ENCODE assay signal across 22 mouse cellular contexts in the genomic region with DNA sequence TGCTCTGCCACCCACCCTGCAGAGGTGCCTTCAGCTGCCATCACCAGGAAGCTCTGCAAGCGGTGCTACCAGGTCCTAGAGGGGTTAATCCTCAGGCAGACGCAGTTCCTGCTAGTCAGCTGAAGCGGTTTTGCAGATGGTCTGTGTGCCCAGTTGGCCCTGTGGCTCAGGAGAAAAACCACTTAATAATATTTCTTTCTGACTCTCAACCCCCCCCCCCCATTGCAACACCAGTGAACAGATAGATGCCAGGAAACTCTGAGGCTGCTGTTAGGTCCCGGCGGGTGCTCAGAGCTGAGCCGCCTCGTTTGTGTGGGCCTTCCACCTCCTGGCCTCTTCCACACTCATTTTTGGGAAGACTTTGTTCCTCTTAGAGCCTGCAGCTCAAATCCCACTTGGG.
DNase-seq lines count a peak whose midpoint lies in the region; ATAC-seq lines count a peak whose summit lies in the region.
"Had no signal": no experiment of that assay in that cellular context is flagged by ENCODE, and none has a peak within 500 bp of the region (broad histone marks: within the 10 kb centered on the region; RNA-seq: fewer than 3 reads in every experiment).

No protein-coding gene starts in this region.

- no peak overlapping the region for H3K9ac ChIP-seq in forebrain, embryonic 16.5 days (replicated peaks; ENCODE audit: low read depth, low read length)
- no peak overlapping the region for H3K9ac ChIP-seq in limb, embryonic 12.5 days (replicated peaks)
- H3K9ac ChIP-seq in forebrain, embryonic 12.5 days = no peak overlapping the region
- H3K9ac ChIP-seq: forebrain, embryonic 15.5 days; hindbrain, embryonic 12.5 days; liver, embryonic 14.5 days; lung, embryonic 15.5 days; midbrain, embryonic 13.5 days; neural tube, embryonic 13.5 days; stomach, embryonic 15.5 days had no signal

- H3K4me2 ChIP-seq in forebrain, embryonic 16.5 days (ENCODE audit: low read length) = no peak overlapping the region
- H3K4me2 ChIP-seq in limb, embryonic 12.5 days = no peak overlapping the region
- no peak overlapping the region for H3K4me2 ChIP-seq in forebrain, embryonic 12.5 days
- H3K4me2 ChIP-seq: forebrain, embryonic 15.5 days; hindbrain, embryonic 12.5 days; lung, embryonic 15.5 days; midbrain, embryonic 13.5 days; neural tube, embryonic 13.5 days; stomach, embryonic 15.5 days had no signal

- no peaks in the 10 kb centered on the region for H3K9me3 ChIP-seq in forebrain, embryonic 10.5 days
- no peaks in the 10 kb centered on the region for H3K9me3 ChIP-seq in forebrain, embryonic 16.5 days (ENCODE audit: control insufficient read depth, low read length)
- no peaks in the 10 kb centered on the region for H3K9me3 ChIP-seq in limb, embryonic 12.5 days
- no peaks in the 10 kb centered on the region for H3K9me3 ChIP-seq in forebrain, embryonic 12.5 days
- H3K9me3 ChIP-seq: forebrain, embryonic 15.5 days; hindbrain, embryonic 12.5 days; lung, embryonic 15.5 days; midbrain, embryonic 13.5 days; neural tube, embryonic 13.5 days; stomach, embryonic 15.5 days had no signal

- H3K4me1 ChIP-seq in forebrain, embryonic 10.5 days = peaks cover 21% of the 10 kb centered on the region
- H3K4me1 ChIP-seq in forebrain, embryonic 16.5 days (replicated peaks; ENCODE audit: control insufficient read depth, insufficient read depth, low read length) = no peaks in the 10 kb centered on the region
- peaks cover 29% of the 10 kb centered on the region for H3K4me1 ChIP-seq in limb, embryonic 12.5 days (replicated peaks)
- peaks cover 9% of the 10 kb centered on the region for H3K4me1 ChIP-seq in forebrain, embryonic 12.5 days
- H3K4me1 ChIP-seq: lung, embryonic 15.5 days had no signal

- no peak for ATAC-seq in forebrain, embryonic 16.5 days
- ATAC-seq in limb, embryonic 12.5 days (ENCODE audit: insufficient number of reproducible peaks, insufficient read depth, low FRiP score, low TSS enrichment, low read depth) = no peak
- no peak for ATAC-seq in forebrain, embryonic 12.5 days (ENCODE audit: low FRiP score)
- ATAC-seq: forebrain, embryonic 15.5 days; midbrain, embryonic 13.5 days had no signal

- WGBS in forebrain, embryonic 10.5 days = 81% methylated on average over 7 of the region's 7 CpGs
- WGBS in forebrain, embryonic 16.5 days = 75% methylated on average over 7 of the region's 7 CpGs
- 63% methylated on average over 7 of the region's 7 CpGs for WGBS in limb, embryonic 12.5 days
- 79% methylated on average over 7 of the region's 7 CpGs for WGBS in forebrain, embryonic 12.5 days

- DNase-seq in forebrain, embryonic 10.5 days (ENCODE audit: extremely low spot score, low spot score) = no peak
- DNase-seq in lung, postnatal 10 days = peak; percentile 21
- no peak for DNase-seq in lung, postnatal 4 days
- no peak for DNase-seq in ovary, postnatal 36 days (ENCODE audit: low spot score)
- no peak for DNase-seq in layer of hippocampus, adult 9-10 months (ENCODE audit: low spot score)
- DNase-seq: cerebellum, adult 11-12 months; cerebellum, postnatal 14 days; kidney, adult 8-10 months; kidney, postnatal 14 days; left cerebral cortex, postnatal 4 days; thymus, adult 18-20 months had no signal

- 0 out of 2 replicates have a peak overlapping the region, but pooled peaks have one; percentile 8 for H3K27ac ChIP-seq in forebrain, embryonic 10.5 days
- H3K27ac ChIP-seq in forebrain, embryonic 16.5 days (ENCODE audit: low read length) = no peak overlapping the region
- 0 out of 2 replicates have a peak overlapping the region, but pooled peaks have one; percentile 57 for H3K27ac ChIP-seq in limb, embryonic 12.5 days
- H3K27ac ChIP-seq in forebrain, embryonic 12.5 days = no peak overlapping the region
- H3K27ac ChIP-seq: forebrain, embryonic 15.5 days; hindbrain, embryonic 12.5 days; layer of hippocampus, adult 2 months; liver, embryonic 14.5 days; lung, embryonic 15.5 days; midbrain, embryonic 13.5 days; neural tube, embryonic 13.5 days; stomach, embryonic 15.5 days had no signal

- H3K36me3 ChIP-seq in forebrain, embryonic 10.5 days (replicated peaks) = no peaks in the 10 kb centered on the region
- no peaks in the 10 kb centered on the region for H3K36me3 ChIP-seq in forebrain, embryonic 16.5 days (ENCODE audit: control insufficient read depth, insufficient read depth)
- no peaks in the 10 kb centered on the region for H3K36me3 ChIP-seq in limb, embryonic 12.5 days
- no peaks in the 10 kb centered on the region for H3K36me3 ChIP-seq in forebrain, embryonic 12.5 days (replicated peaks)
- H3K36me3 ChIP-seq: forebrain, embryonic 15.5 days; hindbrain, embryonic 12.5 days; lung, embryonic 15.5 days; midbrain, embryonic 13.5 days; neural tube, embryonic 13.5 days; stomach, embryonic 15.5 days had no signal

- H3K4me3 ChIP-seq in forebrain, embryonic 10.5 days = no peak overlapping the region
- H3K4me3 ChIP-seq in forebrain, embryonic 16.5 days (replicated peaks; ENCODE audit: low read length) = no peak overlapping the region
- H3K4me3 ChIP-seq in limb, embryonic 12.5 days (replicated peaks) = no peak overlapping the region
- H3K4me3 ChIP-seq in forebrain, embryonic 12.5 days (replicated peaks) = no peak overlapping the region
- H3K4me3 ChIP-seq: forebrain, embryonic 15.5 days; hindbrain, embryonic 12.5 days; layer of hippocampus, adult 2 months; lung, embryonic 15.5 days; midbrain, embryonic 13.5 days; neural tube, embryonic 13.5 days; stomach, embryonic 15.5 days had no signal

- no peaks in the 10 kb centered on the region for H3K27me3 ChIP-seq in forebrain, embryonic 10.5 days (ENCODE audit: poor library complexity, severe bottlenecking)
- no peaks in the 10 kb centered on the region for H3K27me3 ChIP-seq in forebrain, embryonic 16.5 days (replicated peaks; ENCODE audit: control insufficient read depth, insufficient read depth, low read length)
- H3K27me3 ChIP-seq in limb, embryonic 12.5 days = no peaks in the 10 kb centered on the region
- H3K27me3 ChIP-seq in forebrain, embryonic 12.5 days = no peaks in the 10 kb centered on the region
- H3K27me3 ChIP-seq: forebrain, embryonic 15.5 days; hindbrain, embryonic 12.5 days; lung, embryonic 15.5 days; midbrain, embryonic 13.5 days; neural tube, embryonic 13.5 days; stomach, embryonic 15.5 days had no signal

Comparison
In these comparisons a context has a peak if more than half of its experiments do, and no peak if none do; other contexts are left out.
1. H3K27ac ChIP-seq: peak in forebrain, embryonic 10.5 days (single experiment) and limb, embryonic 12.5 days (single experiment); none in forebrain, embryonic 16.5 days (single experiment) and forebrain, embryonic 12.5 days (single experiment).